Mouse (Mus musculus): ENCODE data around the gene Gtf3c2. TPM values are rescaled to one million over a fixed set of nuclear protein-coding genes. Genes with fewer than 3 reads are reported as not detected.
A peak's percentile ranks its signal among the peaks of the same experiment; 100 is the strongest.
"Not testable (repeated sequence)": the region's sequence is repeated elsewhere in the genome, so short reads cannot be mapped to it uniquely, and the experiment has no call there.

Gtf3c2 gene
- total RNA-seq (2021) = 10 to 100 TPM; 39.7 to 47.0 TPM
- long read RNA-seq, experiment 1, full-length matches to known transcripts = 6 of 17 reads
- long read RNA-seq, experiment 1, partial matches to known transcripts = 7 of 17 reads
- long read RNA-seq, experiment 1, other reads (novel, unspliced or antisense) = 4 of 17 reads
- long read RNA-seq, experiment 2, full-length matches to known transcripts = 12 of 30 reads
- long read RNA-seq, experiment 2, partial matches to known transcripts = 6 of 30 reads
- long read RNA-seq, experiment 2, other reads (novel, unspliced or antisense) = 12 of 30 reads

GRCm38 (mm10) chr5:31179766-31180630 lies at the start of gene Gtf3c2, which contains the start of gene Gm29609:
Gene Gtf3c2, minus strand, starts transcription at chr5:31180144.
Gene Gm29609, minus strand, starts transcription at chr5:31179911.
- DNase-seq (ENCODE audit: low spot score in 2 of 2) = peak; percentile 87 to 95

- no peak for DNase-seq (ENCODE audit: low spot score in 2 of 2)
These were observed 46.7 kb upstream of the Gtf3c2 start for GRCm38 (mm10) chr5:31226641-31227040.

- peak in 1 of 2 experiments; percentile 12 for DNase-seq (ENCODE audit: low spot score in 2 of 2)
These were observed 42.8 kb upstream of the Gtf3c2 start for GRCm38 (mm10) chr5:31222696-31223095.

- DNase-seq (ENCODE audit: low spot score in 2 of 2) = peak in 1 of 2 experiments; percentile 18
These were observed 41.5 kb upstream of the Gtf3c2 start for GRCm38 (mm10) chr5:31221304-31221945.

- peak; percentile 98 to 99 for DNase-seq (ENCODE audit: low spot score in 2 of 2)
These were observed 40.7 kb upstream of the Gtf3c2 start, which contains the start of gene Ppm1g for GRCm38 (mm10) chr5:31220448-31221303. Gene Ppm1g, minus strand, starts transcription at chr5:31220687.

GRCm38 (mm10) chr5:31219911-31220447 lies 40.0 kb upstream of the Gtf3c2 start:
- DNase-seq (ENCODE audit: low spot score in 2 of 2) = peak; percentile 43 to 59

GRCm38 (mm10) chr5:31219474-31219873 lies 39.5 kb upstream of the Gtf3c2 start:
- no peak for DNase-seq (ENCODE audit: low spot score in 2 of 2)

GRCm38 (mm10) chr5:31219070-31219469 lies 39.1 kb upstream of the Gtf3c2 start:
- no peak for DNase-seq (ENCODE audit: low spot score in 2 of 2)

GRCm38 (mm10) chr5:31218294-31218693 lies 38.4 kb upstream of the Gtf3c2 start:
- DNase-seq (ENCODE audit: low spot score in 2 of 2) = no peak

GRCm38 (mm10) chr5:31216554-31216953 lies 36.6 kb upstream of the Gtf3c2 start:
- not testable (repeated sequence) for DNase-seq (ENCODE audit: low spot score in 2 of 2)

- no peak for DNase-seq (ENCODE audit: low spot score in 2 of 2)
These were observed 24.5 kb upstream of the Gtf3c2 start for GRCm38 (mm10) chr5:31204421-31204820.

- no peak for DNase-seq (ENCODE audit: low spot score in 2 of 2)
These were observed 23.9 kb upstream of the Gtf3c2 start for GRCm38 (mm10) chr5:31203866-31204265.

- DNase-seq (ENCODE audit: low spot score in 2 of 2) = no peak
These were observed 23.0 kb upstream of the Gtf3c2 start for GRCm38 (mm10) chr5:31202933-31203332.

GRCm38 (mm10) chr5:31201742-31202590 lies 22.0 kb upstream of the Gtf3c2 start, which contains the start of gene Zfp513:
Gene Zfp513, minus strand, starts transcription at chr5:31202303.
- DNase-seq (ENCODE audit: low spot score in 2 of 2) = peak; percentile 82 to 92

GRCm38 (mm10) chr5:31201042-31201741 lies 21.2 kb upstream of the Gtf3c2 start:
- no peak for DNase-seq (ENCODE audit: low spot score in 2 of 2)

- DNase-seq (ENCODE audit: low spot score in 2 of 2) = no peak
These were observed 20.4 kb upstream of the Gtf3c2 start for GRCm38 (mm10) chr5:31200327-31200768.

- DNase-seq (ENCODE audit: low spot score in 2 of 2) = no peak
These were observed 19.9 kb upstream of the Gtf3c2 start for GRCm38 (mm10) chr5:31199893-31200292.

- no peak for DNase-seq (ENCODE audit: low spot score in 2 of 2)
These were observed 19.5 kb upstream of the Gtf3c2 start for GRCm38 (mm10) chr5:31199321-31199892.

Data from gastrocnemius, postnatal 4 days (tissue).